Mouse (Mus musculus) liver, embryonic 13.5 days (tissue): ENCODE results near the gene Stat4. TPM values are rescaled to one million over a fixed set of nuclear protein-coding genes. Genes with fewer than 3 reads are reported as not detected.

Experiments used
- ATAC-seq: fragments of 200-750 bp; cut with Nextera tagmentation; 2 replicates; pipeline ENCODE4 v1.8.0; 2017; ENCODE audit warnings: low read depth, mild to moderate bottlenecking, moderate number of reproducible peaks, moderate library complexity
- DNase-seq: peaks from one replicate; pipeline ENCODE4 v3.0.0; 2022
- H3K27ac ChIP-seq: fragments of 300-500 bp; sonication (generic); 2 replicates; pipeline ENCODE4 v1.5.1; 2015; ENCODE audit warnings: moderate library complexity, mild to moderate bottlenecking, inconsistent platforms
- H3K27me3 ChIP-seq: fragments of 300-500 bp; sonication (generic); 2 replicates; pipeline ENCODE4 v1.6.1; 2015; ENCODE audit warnings: mild to moderate bottlenecking, inconsistent platforms
- H3K36me3 ChIP-seq: fragments of 300-500 bp; sonication (generic); 2 replicates; pipeline ENCODE4 v1.6.1; 2015; ENCODE audit warnings: mild to moderate bottlenecking, inconsistent platforms
- H3K4me1 ChIP-seq: fragments of 300-500 bp; sonication (generic); replicated peaks from 2 replicates; pipeline ENCODE4 v1.6.1; 2015; ENCODE audit warnings: inconsistent platforms
- H3K4me2 ChIP-seq: fragments of 300-500 bp; sonication (generic); 2 replicates; pipeline ENCODE4 v1.6.1; 2015; ENCODE audit warnings: inconsistent platforms, mild to moderate bottlenecking, moderate library complexity
- H3K4me3 ChIP-seq: fragments of 300-500 bp; sonication (generic); replicated peaks from 2 replicates; pipeline ENCODE4 v1.5.1; 2015; ENCODE audit warnings: mild to moderate bottlenecking, inconsistent platforms
- H3K9ac ChIP-seq: fragments of 300-500 bp; sonication (generic); 2 replicates; pipeline ENCODE4 v1.6.1; 2015; ENCODE audit warnings: mild to moderate bottlenecking, inconsistent platforms
- H3K9me3 ChIP-seq: fragments of 300-500 bp; sonication (generic); replicated peaks from 2 replicates; pipeline ENCODE4 v1.6.1; 2016; ENCODE audit warnings: inconsistent platforms
- WGBS: fragments of 180-500 bp; shearing (Covaris S2); methylation state at CpG from one replicate; pipeline ENCODE4 v1.1.7; 2015; ENCODE audit not compliant: insufficient replicate concordance; 5-methylcytosine and 5-hydroxymethylcytosine counted together
- polyA plus RNA-seq: library from polyadenylated mRNA; unstranded; fragments of >200 nt; fragmentation: Nextera tagmentation; extraction: Ambion mirVana; gene quantifications from 2 replicates; pipeline ENCODE4 v1.2.1, GENCODE M21; 2015

Stat4 gene
- 1.3 and 1.5 TPM in 2 replicates for polyA plus RNA-seq

DNA sequence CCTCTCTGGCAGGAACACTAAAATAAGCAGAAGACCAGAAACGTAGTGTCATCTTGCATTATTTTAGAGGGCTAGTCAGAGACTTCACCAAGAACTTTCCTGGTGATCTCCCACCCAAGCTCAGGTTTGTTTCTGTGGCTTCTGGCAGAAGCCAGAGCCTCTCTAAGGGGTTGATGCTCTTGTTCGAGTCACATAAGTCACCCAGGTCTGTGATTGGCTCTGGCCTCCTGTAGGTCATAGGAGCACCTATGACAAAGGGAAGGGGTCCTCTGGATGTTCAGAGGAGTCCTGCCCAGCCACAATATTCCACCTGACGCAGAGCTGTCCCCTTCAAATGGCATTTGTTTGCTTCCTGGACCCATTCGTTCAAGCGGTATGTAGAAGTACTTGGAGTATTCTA is at the start of gene Stat4:
Gene Stat4 (plus strand): TSS at position 301 of the 400 bp plus-strand sequence.
- Histone ChIP-seq H3K9ac (no peak within 1 kb of the TSS), H3K4me3 (no peak within 1 kb of the TSS), H3K27me3 (no peaks in the 10 kb centered on the region), H3K4me2 (no peak within 1 kb of the TSS), H3K27ac (no peak within 1 kb of the TSS), H3K36me3 (no peaks in the 10 kb centered on the region), H3K4me1 (no peaks in the 10 kb centered on the region), H3K9me3 (no peaks in the 10 kb centered on the region)
- 70% methylated on average over 5 of the region's 5 CpGs for WGBS
- ATAC-seq (no peak), DNase-seq (no peak)

DNA sequence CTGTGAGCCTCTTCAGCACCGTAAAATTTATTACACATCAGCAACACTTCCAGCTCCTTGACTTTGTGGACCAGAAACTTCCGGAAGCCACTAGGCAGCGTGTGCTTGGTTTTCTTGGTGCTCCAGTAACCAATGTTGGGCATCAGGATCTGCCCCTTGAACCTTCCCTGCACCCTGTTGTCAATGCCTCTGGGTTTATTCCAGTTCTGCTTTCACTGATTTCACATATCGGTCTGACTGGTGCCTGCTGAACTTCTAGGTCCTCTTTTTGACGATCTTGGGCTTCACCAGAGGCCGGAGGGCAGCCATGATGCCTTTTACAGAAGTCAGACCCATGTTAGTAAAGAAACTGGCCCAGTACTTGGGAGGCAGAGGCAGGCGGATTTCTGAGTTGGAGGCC is 48.6 kb upstream of the Stat4 start:
- no peak for DNase-seq
- Histone ChIP-seq H3K4me3 (no peak overlapping the region), H3K36me3 (no peaks in the 10 kb centered on the region), H3K9ac (no peak overlapping the region), H3K9me3 (no peaks in the 10 kb centered on the region), H3K4me2 (no peak overlapping the region), H3K27me3 (no peaks in the 10 kb centered on the region), H3K4me1 (peaks cover 16% of the 10 kb centered on the region), H3K27ac (no peak overlapping the region)
- ATAC-seq = no peak
- 69% methylated on average over 7 of the region's 7 CpGs for WGBS

DNA sequence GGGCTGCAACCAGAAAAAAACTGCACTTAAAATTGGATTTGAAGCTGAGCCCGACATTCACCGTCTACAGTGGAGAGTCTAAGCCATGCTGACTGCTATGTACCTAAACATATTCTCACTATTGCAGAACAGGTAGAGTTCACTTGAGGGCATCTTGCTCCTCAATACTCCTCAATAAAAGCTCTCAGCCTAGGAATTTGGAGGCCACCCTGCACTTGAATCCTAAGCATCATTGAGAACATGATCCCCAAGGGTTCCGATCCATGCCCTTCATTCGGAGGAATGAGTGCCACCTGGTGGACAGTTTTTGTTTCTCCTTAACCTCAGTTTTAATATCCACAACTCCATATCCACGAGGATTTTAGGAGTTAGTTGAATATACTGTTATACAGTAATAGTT is 42.2 kb upstream of the Stat4 start:
- Histone ChIP-seq H3K4me3 (no peak overlapping the region), H3K9ac (no peak overlapping the region), H3K27me3 (no peaks in the 10 kb centered on the region), H3K9me3 (no peaks in the 10 kb centered on the region), H3K27ac (no peak overlapping the region), H3K4me2 (no peak overlapping the region), H3K4me1 (no peaks in the 10 kb centered on the region), H3K36me3 (no peaks in the 10 kb centered on the region)
- ATAC-seq (no peak), DNase-seq (no peak)
- WGBS = 38% methylated on average over 5 of the region's 5 CpGs

DNA sequence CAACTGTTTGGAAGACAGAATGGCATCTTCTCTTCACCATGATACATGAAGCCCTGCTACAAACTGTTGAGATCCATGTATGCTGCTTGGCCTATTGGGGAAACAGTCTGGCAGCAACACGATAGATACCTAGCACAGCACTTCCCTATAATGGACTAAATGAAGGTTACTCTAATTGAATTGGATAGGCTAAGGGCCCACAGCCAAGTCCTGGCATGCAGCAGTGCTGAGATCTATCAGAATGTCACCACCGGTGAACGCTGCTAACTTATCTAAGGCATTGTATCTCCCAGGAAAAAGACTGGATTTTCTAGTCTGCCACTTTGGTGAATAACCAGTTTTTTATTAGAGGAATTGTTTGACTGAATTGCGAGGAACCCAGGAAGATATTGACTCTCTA is 39.8 kb upstream of the Stat4 start:
- DNase-seq (no peak), ATAC-seq (no peak)
- Histone ChIP-seq H3K4me3 (no peak overlapping the region), H3K27me3 (no peaks in the 10 kb centered on the region), H3K4me1 (no peaks in the 10 kb centered on the region), H3K27ac (no peak overlapping the region), H3K9ac (no peak overlapping the region), H3K9me3 (no peaks in the 10 kb centered on the region), H3K36me3 (no peaks in the 10 kb centered on the region), H3K4me2 (no peak overlapping the region)
- WGBS = 68% methylated on average over 4 of the region's 4 CpGs

GRCm38 (mm10) chr1:51964647-51965046 is 22.3 kb upstream of the Stat4 start:
- no peak overlapping the region for H3K27ac ChIP-seq
- ATAC-seq (no peak), DNase-seq (no peak)
- no peaks in the 10 kb centered on the region for H3K9me3 ChIP-seq
- no peak overlapping the region for H3K4me3 ChIP-seq
- H3K9ac ChIP-seq = no peak overlapping the region
- WGBS = 69% methylated on average over 2 of the region's 2 CpGs
- no peaks in the 10 kb centered on the region for H3K36me3 ChIP-seq
- no peak overlapping the region for H3K4me2 ChIP-seq
- no peaks in the 10 kb centered on the region for H3K27me3 ChIP-seq
- no peaks in the 10 kb centered on the region for H3K4me1 ChIP-seq

DNA sequence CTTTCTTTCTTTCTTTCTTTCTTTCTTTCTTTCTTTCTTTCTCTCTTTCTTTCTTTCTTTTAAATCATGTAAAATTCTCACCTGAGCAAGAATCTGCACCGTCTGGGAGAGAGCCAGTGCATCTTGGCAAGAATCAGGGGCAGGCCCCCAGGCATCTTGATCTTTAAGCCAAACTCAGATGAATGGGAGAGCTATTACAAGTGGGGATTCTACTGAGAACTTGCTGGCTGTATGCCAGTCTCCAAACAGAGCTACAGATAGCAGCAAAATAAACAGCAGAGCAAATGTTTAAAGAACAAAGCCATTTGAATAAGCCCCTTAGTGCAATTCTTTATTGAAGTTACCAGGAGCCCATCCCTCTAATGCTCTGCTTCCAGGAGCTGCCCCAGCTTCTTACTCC is 18.0 kb upstream of the Stat4 start:
- H3K4me2 ChIP-seq = no peak overlapping the region
- H3K9ac ChIP-seq = no peak overlapping the region
- no peaks in the 10 kb centered on the region for H3K27me3 ChIP-seq
- no peak overlapping the region for H3K27ac ChIP-seq
- 41% methylated on average over 1 of the region's 1 CpGs for WGBS
- no peak for ATAC-seq
- no peaks in the 10 kb centered on the region for H3K36me3 ChIP-seq
- DNase-seq = no peak
- H3K4me3 ChIP-seq = no peak overlapping the region
- H3K9me3 ChIP-seq = no peaks in the 10 kb centered on the region
- no peaks in the 10 kb centered on the region for H3K4me1 ChIP-seq

- Histone ChIP-seq H3K27me3 (no peaks in the 10 kb centered on the region), H3K36me3 (no peaks in the 10 kb centered on the region), H3K9ac (no peak overlapping the region), H3K4me3 (no peak overlapping the region), H3K4me2 (no peak overlapping the region), H3K4me1 (no peaks in the 10 kb centered on the region), H3K27ac (no peak overlapping the region), H3K9me3 (no peaks in the 10 kb centered on the region)
- 59% methylated on average over 6 of the region's 6 CpGs for WGBS
- DNase-seq (no peak), ATAC-seq (no peak)
Measured at GRCm38 (mm10) chr1:51970182-51970581, 16.8 kb upstream of the Stat4 start.

DNA sequence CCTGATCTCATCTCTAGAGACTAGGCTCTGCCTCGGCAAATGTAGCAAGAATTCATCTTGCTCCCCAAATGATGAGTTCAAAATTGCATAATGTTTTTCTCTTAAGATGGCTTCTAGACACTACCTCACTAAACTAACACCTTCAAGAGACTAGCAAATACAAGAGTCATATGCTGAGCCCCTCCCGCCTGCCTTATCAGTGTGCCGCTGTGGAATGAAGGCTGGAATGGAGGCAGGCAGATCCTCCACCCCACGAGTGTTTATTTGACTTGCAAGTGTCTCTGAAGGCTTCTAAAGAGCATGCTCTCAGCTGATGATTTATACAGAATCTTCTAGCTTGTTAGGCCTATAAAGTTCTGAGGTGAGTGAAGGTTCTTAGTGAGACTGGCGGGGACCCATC is 11.4 kb upstream of the Stat4 start:
- Histone ChIP-seq H3K4me3 (no peak overlapping the region), H3K27ac (no peak overlapping the region), H3K9me3 (no peaks in the 10 kb centered on the region), H3K4me1 (no peaks in the 10 kb centered on the region), H3K36me3 (no peaks in the 10 kb centered on the region), H3K4me2 (no peak overlapping the region), H3K9ac (no peak overlapping the region), H3K27me3 (no peaks in the 10 kb centered on the region)
- DNase-seq (no peak), ATAC-seq (no peak)
- WGBS = 52% methylated on average over 5 of the region's 5 CpGs

DNA sequence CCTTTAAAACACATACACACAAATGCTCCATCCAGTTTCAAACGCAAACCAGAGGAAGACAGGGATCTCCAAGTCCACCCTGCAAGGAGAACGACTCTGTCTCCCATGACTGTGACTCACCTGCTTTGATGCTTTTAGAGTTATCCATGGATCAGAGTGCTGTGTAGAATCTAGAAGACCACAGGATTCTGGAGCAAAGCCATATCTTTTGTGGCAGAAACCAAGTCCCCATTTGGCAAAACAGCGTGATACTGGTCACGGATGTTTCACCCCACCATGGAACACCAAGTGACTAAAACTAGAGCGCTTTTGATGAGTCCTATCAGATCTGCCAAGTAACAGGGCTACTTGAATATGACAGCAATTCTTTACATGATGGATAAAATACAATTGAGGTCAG is 7.9 kb upstream of the Stat4 start:
- WGBS = 68% methylated on average over 5 of the region's 5 CpGs
- no peak for ATAC-seq
- no peaks in the 10 kb centered on the region for H3K27me3 ChIP-seq

DNA sequence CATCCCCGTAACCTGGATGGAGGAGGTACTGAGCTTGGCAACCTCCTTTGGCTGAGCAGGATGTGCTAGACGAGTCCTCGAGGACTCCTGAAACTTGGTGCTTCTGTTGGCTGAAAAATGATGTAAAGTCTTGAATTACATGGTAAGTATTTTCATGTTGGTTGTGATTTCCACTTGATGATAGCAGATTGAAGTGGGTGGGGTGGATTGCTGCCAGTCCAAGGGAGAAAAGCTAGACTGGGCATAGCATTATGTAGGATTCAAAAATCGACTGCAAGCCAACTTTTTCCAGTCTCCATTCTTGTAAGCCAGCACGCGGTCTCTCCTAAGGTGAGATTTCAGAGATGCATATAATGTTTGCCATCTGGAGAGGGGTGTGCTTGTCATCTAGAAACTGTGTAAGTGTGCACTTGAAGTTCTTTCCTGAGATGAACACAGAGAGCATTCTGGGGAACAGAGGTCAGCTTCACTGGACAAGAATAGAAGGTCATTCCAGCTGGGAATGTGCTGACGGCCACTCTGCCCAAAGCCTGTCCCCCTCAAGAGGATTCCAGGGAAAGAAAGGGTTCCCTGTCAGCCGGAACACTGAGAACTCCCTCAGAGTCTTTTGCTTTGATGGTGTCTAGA is 5.1 kb downstream of the Stat4 start:
- Histone ChIP-seq H3K4me3 (no peak overlapping the region), H3K27ac (no peak overlapping the region), H3K9ac (no peak overlapping the region), H3K4me2 (no peak overlapping the region), H3K36me3 (no peaks in the 10 kb centered on the region), H3K9me3 (no peaks in the 10 kb centered on the region), H3K4me1 (no peaks in the 10 kb centered on the region), H3K27me3 (no peaks in the 10 kb centered on the region)
- DNase-seq = no peak
- 71% methylated on average over 8 of the region's 8 CpGs for WGBS
- no peak for ATAC-seq

More for the DNA sequence above, 7.9 kb upstream of the Stat4 start:
- Histone ChIP-seq H3K36me3 (no peaks in the 10 kb centered on the region), H3K4me2 (no peak overlapping the region), H3K4me1 (no peaks in the 10 kb centered on the region), H3K9me3 (no peaks in the 10 kb centered on the region; the same call in 1 of the 2 replicates), H3K27ac (no peak overlapping the region), H3K9ac (no peak overlapping the region), H3K4me3 (no peak overlapping the region)
- DNase-seq = no peak

- H3K4me1 ChIP-seq = no peaks in the 10 kb centered on the region
- no peaks in the 10 kb centered on the region for H3K36me3 ChIP-seq
- no peak overlapping the region for H3K4me3 ChIP-seq
- ATAC-seq = no peak
- no peak overlapping the region for H3K27ac ChIP-seq
- DNase-seq = no peak
- H3K27me3 ChIP-seq = no peaks in the 10 kb centered on the region
- H3K4me2 ChIP-seq = no peak overlapping the region
- H3K9ac ChIP-seq = no peak overlapping the region
- no peaks in the 10 kb centered on the region for H3K9me3 ChIP-seq
- 38% methylated on average over 3 of the region's 3 CpGs for WGBS
Measured at GRCm38 (mm10) chr1:51996056-51996455, 9.1 kb downstream of the Stat4 start.
